Mouse (Mus musculus) stomach, embryonic 16.5 days (tissue): Measurements from ENCODE around the gene Lcn2. TPM values are rescaled to one million over a fixed set of nuclear protein-coding genes. Genes with fewer than 3 reads are reported as not detected.

Experiments used
- ATAC-seq: fragments of 200-750 bp; cut with Nextera tagmentation; 2 replicates; pipeline ENCODE4 v1.8.0; 2017; ENCODE audit warnings: moderate number of reproducible peaks, moderate TSS enrichment; ENCODE audit not compliant: insufficient read depth, low FRiP score
- H3K27ac ChIP-seq: fragments of 300-500 bp; sonication (generic); 2 replicates; pipeline ENCODE4 v1.5.1; 2014; ENCODE audit warnings: low read length
- H3K27me3 ChIP-seq: fragments of 300-500 bp; sonication (generic); 2 replicates; pipeline ENCODE4 v1.6.1; 2014; ENCODE audit warnings: low read length, control low read depth, mixed read lengths; ENCODE audit not compliant: control insufficient read depth, insufficient read depth
- H3K36me3 ChIP-seq: fragments of 300-500 bp; sonication (generic); 2 replicates; pipeline ENCODE4 v1.6.1; 2014; ENCODE audit warnings: low read length; ENCODE audit not compliant: control insufficient read depth, insufficient read depth
- H3K4me1 ChIP-seq: fragments of 300-500 bp; sonication (generic); 2 replicates; pipeline ENCODE4 v1.6.1; 2014; ENCODE audit warnings: low read length, control low read depth, mixed read lengths; ENCODE audit not compliant: control insufficient read depth, insufficient read depth
- H3K4me2 ChIP-seq: fragments of 300-500 bp; sonication (generic); 2 replicates; pipeline ENCODE4 v1.6.1; 2014; ENCODE audit warnings: low read depth, low read length, mixed read lengths
- H3K4me3 ChIP-seq: fragments of 300-500 bp; sonication (generic); replicated peaks from 2 replicates; pipeline ENCODE4 v1.5.1; 2014; ENCODE audit warnings: mild to moderate bottlenecking, low read length
- H3K9ac ChIP-seq: fragments of 300-500 bp; sonication (generic); 2 replicates; pipeline ENCODE4 v1.6.1; 2014; ENCODE audit warnings: low read length
- H3K9me3 ChIP-seq: fragments of 300-500 bp; sonication (generic); replicated peaks from 2 replicates; pipeline ENCODE4 v1.6.1; 2016; ENCODE audit warnings: low read length, control low read depth; ENCODE audit not compliant: control insufficient read depth
- WGBS: fragments of 180-500 bp; shearing (Covaris S2); extraction: QIAGEN DNeasy Blood & Tissue Kit; methylation state at CpG from one replicate; pipeline ENCODE4 v1.1.7; 2014; 5-methylcytosine and 5-hydroxymethylcytosine counted together
- polyA plus RNA-seq: library from polyadenylated mRNA; unstranded; fragments of >200 nt; fragmentation: Nextera tagmentation; extraction: Ambion mirVana; gene quantifications from 2 replicates; pipeline ENCODE4 v1.2.1, GENCODE M21; 2015

Lcn2 gene
- polyA plus RNA-seq, 1 experiment from 2014 or later, result 23.6 TPM

- Histone ChIP-seq H3K9me3 (no peaks in the 10 kb centered on the region), H3K9ac (no peak overlapping the region), H3K4me1 (no peaks in the 10 kb centered on the region; the same call in 1 of the 2 replicates), H3K4me2 (no peak overlapping the region), H3K27me3 (no peaks in the 10 kb centered on the region), H3K4me3 (no peak overlapping the region), H3K36me3 (peaks cover 19% of the 10 kb centered on the region; the same call in 1 of the 2 replicates), H3K27ac (no peak overlapping the region)
- no peak for ATAC-seq
- 71% methylated on average over 2 of the region's 2 CpGs for WGBS
Measured at GRCm38 (mm10) chr2:32416556-32416955, 28.5 kb upstream of the Lcn2 start.

- Histone ChIP-seq H3K27me3 (no peaks in the 10 kb centered on the region), H3K9me3 (no peaks in the 10 kb centered on the region), H3K9ac (no peak overlapping the region), H3K4me1 (no peaks in the 10 kb centered on the region; the same call in 1 of the 2 replicates), H3K4me3 (no peak overlapping the region), H3K36me3 (peaks cover 19% of the 10 kb centered on the region; the same call in 1 of the 2 replicates), H3K27ac (no peak overlapping the region), H3K4me2 (no peak overlapping the region)
- no peak for ATAC-seq
- 94% methylated on average over 12 of the region's 12 CpGs for WGBS
Measured at GRCm38 (mm10) chr2:32415801-32416200, 27.7 kb upstream of the Lcn2 start.

GRCm38 (mm10) chr2:32413936-32414335 is 25.9 kb upstream of the Lcn2 start:
- 42% methylated on average over 5 of the region's 5 CpGs for WGBS
- Histone ChIP-seq H3K9me3 (no peaks in the 10 kb centered on the region), H3K4me1 (peaks cover 1% of the 10 kb centered on the region), H3K36me3 (peaks cover 12% of the 10 kb centered on the region; the same call in 1 of the 2 replicates), H3K27me3 (no peaks in the 10 kb centered on the region), H3K9ac (no peak overlapping the region), H3K27ac (no peak overlapping the region), H3K4me2 (no peak overlapping the region), H3K4me3 (no peak overlapping the region)
- ATAC-seq, result no peak

GRCm38 (mm10) chr2:32412742-32413531 is 24.9 kb upstream of the Lcn2 start:
- no peak for ATAC-seq
- Histone ChIP-seq H3K9me3 (no peaks in the 10 kb centered on the region), H3K4me3 (no peak overlapping the region), H3K4me1 (peaks cover 5% of the 10 kb centered on the region), H3K36me3 (peaks cover 12% of the 10 kb centered on the region; the same call in 1 of the 2 replicates), H3K4me2 (no peak overlapping the region), H3K27me3 (no peaks in the 10 kb centered on the region), H3K27ac (no peak overlapping the region), H3K9ac (no peak overlapping the region)
- 86% methylated on average over 6 of the region's 6 CpGs for WGBS

GRCm38 (mm10) chr2:32411407-32411806 is 23.4 kb upstream of the Lcn2 start:
- Histone ChIP-seq H3K4me1 (peaks cover 5% of the 10 kb centered on the region), H3K4me2 (no peak overlapping the region), H3K9me3 (no peaks in the 10 kb centered on the region), H3K9ac (no peak overlapping the region), H3K27ac (no peak overlapping the region), H3K27me3 (no peaks in the 10 kb centered on the region), H3K36me3 (peaks cover 7% of the 10 kb centered on the region; the same call in 1 of the 2 replicates), H3K4me3 (no peak overlapping the region)
- 82% methylated on average over 7 of the region's 7 CpGs for WGBS
- no peak for ATAC-seq

- H3K27ac ChIP-seq, result no peak overlapping the region
- H3K27me3 ChIP-seq, result no peaks in the 10 kb centered on the region
- H3K4me1 ChIP-seq, result peaks cover 5% of the 10 kb centered on the region; the same call in 1 of the 2 replicates
- no peak overlapping the region for H3K4me3 ChIP-seq
- no peaks in the 10 kb centered on the region for H3K9me3 ChIP-seq
- ATAC-seq, result peak; percentile 49; the same call in 1 of the 2 replicates
- H3K36me3 ChIP-seq, result no peaks in the 10 kb centered on the region
- 0 out of 2 replicates have a peak overlapping the region, but pooled peaks have one; percentile 21 for H3K9ac ChIP-seq
- H3K4me2 ChIP-seq, result no peak overlapping the region
- WGBS, result 62% methylated on average over 25 of the region's 25 CpGs
Measured at GRCm38 (mm10) chr2:32408429-32409424, 20.7 kb upstream of the Lcn2 start.

- Histone ChIP-seq H3K27me3 (no peaks in the 10 kb centered on the region), H3K9me3 (no peaks in the 10 kb centered on the region), H3K4me2 (no peak overlapping the region), H3K9ac (no peak overlapping the region), H3K36me3 (peaks cover 3% of the 10 kb centered on the region; the same call in 1 of the 2 replicates), H3K27ac (no peak overlapping the region), H3K4me1 (peaks cover 5% of the 10 kb centered on the region; the same call in 1 of the 2 replicates), H3K4me3 (no peak overlapping the region)
- WGBS, result 75% methylated on average over 7 of the region's 7 CpGs
- ATAC-seq, result no peak
Measured at GRCm38 (mm10) chr2:32407144-32407824, 19.2 kb upstream of the Lcn2 start.

- Histone ChIP-seq H3K36me3 (peaks cover 6% of the 10 kb centered on the region; the same call in 1 of the 2 replicates), H3K4me1 (peaks cover 5% of the 10 kb centered on the region; the same call in 1 of the 2 replicates), H3K4me2 (no peak overlapping the region), H3K27ac (no peak overlapping the region), H3K9ac (no peak overlapping the region), H3K27me3 (no peaks in the 10 kb centered on the region), H3K9me3 (no peaks in the 10 kb centered on the region), H3K4me3 (no peak overlapping the region)
- no peak for ATAC-seq
- 21% methylated on average over 2 of the region's 2 CpGs for WGBS
Measured at GRCm38 (mm10) chr2:32404663-32405062, 16.6 kb upstream of the Lcn2 start.
